Mouse (Mus musculus) kidney, adult 10 weeks (tissue): ENCODE data around the gene Xlr5b. TPM values are rescaled to one million over a fixed set of nuclear protein-coding genes. Genes with fewer than 3 reads are reported as not detected.

ENCODE experiments used
- polyA plus RNA-seq: library from polyadenylated mRNA; stranded (reverse); fragments of 350-450 nt; fragmentation: Illumina TruSeq; extraction: RNeasy Lipid Tissue Mini Kit (QIAGEN cat#74804); gene quantifications from one replicate; pipeline ENCODE4 v1.2.3, GENCODE M21; 2014; ENCODE audit warnings: low read depth, low replicate concordance

Xlr5b gene
- 1.0 TPM for polyA plus RNA-seq

GRCm38 (mm10) chrX:73148496-73148895 lies at the start of gene Xlr5b:
Xlr5b (plus strand) TSS chrX:73148796.

GRCm38 (mm10) chrX:73116747-73117146 lies 31.8 kb upstream of the Xlr5b start, which contains the start of gene Gm14685:
Gm14685 (plus strand) TSS chrX:73117047.

GRCm38 (mm10) chrX:73149350-73149749 lies 754 bp downstream of the Xlr5b start, which contains the start of gene DXBay18:
DXBay18 (minus strand) TSS chrX:73149450.

GRCm38 (mm10) chrX:73176889-73177288 lies 28.3 kb downstream of the Xlr5b start, which contains the start of gene Spin2d:
Spin2d (minus strand) TSS chrX:73176989.

GRCm38 (mm10) chrX:73191934-73192333 lies 43.3 kb downstream of the Xlr5b start, which contains the start of gene Xlr3b:
Xlr3b (plus strand) TSS chrX:73192207.

Other genes with a start within 250 kb of the Xlr5b start
- gene Cetn2, start 230.4 kb upstream of the Xlr5b start, polyA plus RNA-seq: 258 TPM
- gene Nsdhl, start 230.2 kb upstream of the Xlr5b start, polyA plus RNA-seq: 77.1 TPM
- 23.9 TPM for gene Zfp185, start 161.5 kb upstream of the Xlr5b start, polyA plus RNA-seq
- not detected for gene Pnma5, start 111.7 kb upstream of the Xlr5b start, polyA plus RNA-seq
- gene Pnma3, start 84.0 kb upstream of the Xlr5b start, polyA plus RNA-seq: not detected
- not detected for gene Xlr4a, start 66.3 kb upstream of the Xlr5b start, polyA plus RNA-seq
- 5.1 TPM for gene Xlr3a, start 51.7 kb upstream of the Xlr5b start, polyA plus RNA-seq
- gene Gm14685, start 31.7 kb upstream of the Xlr5b start, polyA plus RNA-seq: not detected
- gene DXBay18, start 654 bp downstream of the Xlr5b start, polyA plus RNA-seq: not detected
- not detected for gene Spin2d, start 28.2 kb downstream of the Xlr5b start, polyA plus RNA-seq
- 5.6 TPM for gene Xlr3b, start 43.4 kb downstream of the Xlr5b start, polyA plus RNA-seq
- 0.69 TPM for gene Xlr4b, start 65.5 kb downstream of the Xlr5b start, polyA plus RNA-seq
- gene F8a, start 79.5 kb downstream of the Xlr5b start, polyA plus RNA-seq: 8.4 TPM
- gene Xlr4c, start 94.3 kb downstream of the Xlr5b start, polyA plus RNA-seq: 0.93 TPM
- gene Xlr3c, start 116.6 kb downstream of the Xlr5b start, polyA plus RNA-seq: not detected
- gene Xlr5a, start 144.2 kb downstream of the Xlr5b start, polyA plus RNA-seq: 0.65 TPM
- gene Xlr5c, start 144.2 kb downstream of the Xlr5b start, polyA plus RNA-seq: 0.49 TPM
- not detected for gene Gm45015, start 188.0 kb downstream of the Xlr5b start, polyA plus RNA-seq
- gene Zfp275, start 193.8 kb downstream of the Xlr5b start, polyA plus RNA-seq: 9.1 TPM
- not detected for gene Gm18336, start 249.9 kb downstream of the Xlr5b start, polyA plus RNA-seq